Mouse (Mus musculus): ENCODE measurements at regions not wholly inside any gene's neighbourhood (a gene's known extent, or its start where the extent isn't known, plus 50 kb on each side); places are given as distances from the start of the nearest gene placed in this dataset.
A peak's percentile ranks its signal among the peaks of the same experiment; 100 is the strongest.

DNA sequence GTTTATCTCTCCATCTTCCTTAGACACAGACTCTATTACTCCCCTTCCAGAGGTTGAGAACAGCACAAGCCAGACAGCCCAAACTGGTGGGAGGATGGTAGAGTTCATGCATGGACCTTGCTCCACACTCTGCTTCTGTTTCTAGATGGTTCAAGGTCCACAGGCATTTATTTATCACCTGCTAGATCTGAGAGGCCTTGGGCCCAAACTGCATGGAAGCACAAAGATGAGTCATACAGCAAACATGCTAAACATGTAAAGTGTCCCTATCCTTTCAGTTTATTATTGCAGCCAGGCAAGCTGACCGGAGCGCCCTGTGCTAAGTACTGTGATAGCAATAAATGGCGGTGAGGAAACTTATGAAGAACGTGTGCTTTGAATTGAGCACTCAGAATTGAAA, 98.4 kb downstream of the Cmpk2 start:
- DNase-seq, result no peak
- Histone ChIP-seq H3K9me3 (ENCODE audit: low read depth, low read length) (no peaks in the 10 kb centered on the region), H3K4me2 (no peak overlapping the region), H3K4me3 (ENCODE audit: low read depth, low read length) (no peak overlapping the region), H3K9ac (no peak overlapping the region), H3K27me3 (ENCODE audit: insufficient read depth, low read length) (no peaks in the 10 kb centered on the region), H3K4me1 (ENCODE audit: insufficient read depth) (no peaks in the 10 kb centered on the region), H3K36me3 (ENCODE audit: insufficient read depth) (no peaks in the 10 kb centered on the region), H3K27ac (ENCODE audit: low read depth) (no peak overlapping the region)
- WGBS, result 80% methylated on average over 4 of the region's 4 CpGs
- no peak for ATAC-seq (ENCODE audit: insufficient read depth)
- TF ChIP-seq CTCF (IDR thresholded peaks at IDR 0.05; ENCODE audit: low read depth), result no peak

DNA sequence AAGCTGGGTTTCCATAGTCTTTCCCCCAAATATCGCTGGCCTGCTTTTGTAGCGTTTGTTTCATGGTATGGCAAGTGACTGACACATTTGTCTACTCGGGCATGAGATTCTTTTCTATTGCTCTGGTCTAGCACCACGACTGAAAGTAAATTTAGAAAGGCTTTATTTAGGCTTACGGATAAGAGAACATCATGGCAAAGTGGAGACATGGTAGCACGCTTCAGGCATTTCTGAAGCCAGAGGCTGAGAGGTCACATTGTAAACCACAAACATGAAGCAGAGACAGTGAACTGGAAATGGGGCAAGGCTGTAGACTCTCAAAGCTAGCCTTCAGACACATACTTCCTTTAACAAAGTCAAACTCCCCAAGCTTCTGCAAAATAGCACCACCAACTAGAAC, 93.9 kb downstream of the Cmpk2 start:
- TF ChIP-seq CTCF (IDR thresholded peaks at IDR 0.05; ENCODE audit: low read depth), result no peak
- DNase-seq, result no peak
- H3K9me3 ChIP-seq (ENCODE audit: low read depth, low read length), result no peaks in the 10 kb centered on the region
- ATAC-seq (ENCODE audit: insufficient read depth), result no peak
- H3K4me3 ChIP-seq (ENCODE audit: low read depth, low read length), result no peak overlapping the region
- no peak overlapping the region for H3K27ac ChIP-seq (ENCODE audit: low read depth)
- H3K36me3 ChIP-seq (ENCODE audit: insufficient read depth), result no peaks in the 10 kb centered on the region
- no peaks in the 10 kb centered on the region for H3K4me1 ChIP-seq (ENCODE audit: insufficient read depth)
- no peaks in the 10 kb centered on the region for H3K27me3 ChIP-seq (ENCODE audit: insufficient read depth, low read length)
- H3K4me2 ChIP-seq, result no peak overlapping the region
- no peak overlapping the region for H3K9ac ChIP-seq
- 80% methylated on average over 6 of the region's 6 CpGs for WGBS

DNA sequence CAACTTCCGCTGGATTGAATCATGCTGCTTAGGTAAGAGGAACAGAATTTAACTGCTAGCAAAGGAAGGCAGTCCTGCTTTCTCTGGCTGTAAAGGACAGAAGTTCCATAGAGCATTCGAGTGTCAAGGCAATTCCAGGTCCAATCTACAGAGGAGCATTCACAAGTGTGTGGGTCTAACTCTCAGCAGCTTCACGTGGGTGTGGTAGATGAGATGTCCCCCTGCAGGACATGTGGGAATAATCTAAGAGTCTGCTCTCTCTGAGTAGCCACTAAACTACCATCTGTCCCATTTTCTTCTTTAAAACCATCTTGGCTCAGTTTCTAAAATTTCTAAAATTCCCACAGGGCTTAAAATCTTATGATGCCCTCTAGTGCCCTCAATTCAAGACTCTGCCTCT, 90.6 kb downstream of the Cmpk2 start:
- no peak for TF ChIP-seq CTCF (IDR thresholded peaks at IDR 0.05; ENCODE audit: low read depth)
- Histone ChIP-seq H3K27ac (ENCODE audit: low read depth) (no peak overlapping the region), H3K27me3 (ENCODE audit: insufficient read depth, low read length) (no peaks in the 10 kb centered on the region), H3K4me3 (ENCODE audit: low read depth, low read length) (no peak overlapping the region), H3K9me3 (ENCODE audit: low read depth, low read length) (no peaks in the 10 kb centered on the region), H3K36me3 (ENCODE audit: insufficient read depth) (no peaks in the 10 kb centered on the region), H3K4me1 (ENCODE audit: insufficient read depth) (no peaks in the 10 kb centered on the region), H3K4me2 (no peak overlapping the region), H3K9ac (no peak overlapping the region)
- DNase-seq (no peak), ATAC-seq (ENCODE audit: insufficient read depth) (no peak)
- WGBS, result 68% methylated on average over 3 of the region's 3 CpGs

DNA sequence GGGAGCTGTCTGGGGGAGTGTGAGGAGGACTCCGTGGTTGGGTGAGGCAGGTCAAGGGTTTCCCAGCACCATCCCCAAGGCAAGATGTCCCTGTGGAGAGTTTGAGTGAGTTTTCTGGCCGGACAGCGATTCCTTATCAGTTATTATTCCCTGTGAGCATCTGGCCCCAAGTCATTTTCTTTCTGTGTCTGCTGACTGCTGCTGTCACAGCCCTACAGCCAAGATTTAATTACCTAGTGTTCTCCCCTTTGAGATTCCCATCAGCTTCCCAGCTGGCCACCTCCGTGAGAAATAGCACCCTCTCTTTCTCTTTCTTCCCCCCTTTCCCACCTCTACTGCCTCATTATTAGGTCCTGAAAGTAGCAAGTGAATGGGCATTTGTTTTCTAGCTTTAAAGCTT, 88.4 kb downstream of the Cmpk2 start:
- DNase-seq, result no peak
- H3K9ac ChIP-seq, result no peak overlapping the region
- H3K4me1 ChIP-seq (ENCODE audit: insufficient read depth), result no peaks in the 10 kb centered on the region
- no peaks in the 10 kb centered on the region for H3K36me3 ChIP-seq (ENCODE audit: insufficient read depth)
- no peaks in the 10 kb centered on the region for H3K27me3 ChIP-seq (ENCODE audit: insufficient read depth, low read length)
- H3K4me2 ChIP-seq, result no peak overlapping the region
- no peak for ATAC-seq (ENCODE audit: insufficient read depth)
- TF ChIP-seq CTCF (IDR thresholded peaks at IDR 0.05; ENCODE audit: low read depth), result no peak
- WGBS, result under 1% methylated on average over 4 of the region's 4 CpGs
- H3K4me3 ChIP-seq (ENCODE audit: low read depth, low read length), result no peak overlapping the region
- H3K9me3 ChIP-seq (ENCODE audit: low read depth, low read length), result no peaks in the 10 kb centered on the region
- no peak overlapping the region for H3K27ac ChIP-seq (ENCODE audit: low read depth)

DNA sequence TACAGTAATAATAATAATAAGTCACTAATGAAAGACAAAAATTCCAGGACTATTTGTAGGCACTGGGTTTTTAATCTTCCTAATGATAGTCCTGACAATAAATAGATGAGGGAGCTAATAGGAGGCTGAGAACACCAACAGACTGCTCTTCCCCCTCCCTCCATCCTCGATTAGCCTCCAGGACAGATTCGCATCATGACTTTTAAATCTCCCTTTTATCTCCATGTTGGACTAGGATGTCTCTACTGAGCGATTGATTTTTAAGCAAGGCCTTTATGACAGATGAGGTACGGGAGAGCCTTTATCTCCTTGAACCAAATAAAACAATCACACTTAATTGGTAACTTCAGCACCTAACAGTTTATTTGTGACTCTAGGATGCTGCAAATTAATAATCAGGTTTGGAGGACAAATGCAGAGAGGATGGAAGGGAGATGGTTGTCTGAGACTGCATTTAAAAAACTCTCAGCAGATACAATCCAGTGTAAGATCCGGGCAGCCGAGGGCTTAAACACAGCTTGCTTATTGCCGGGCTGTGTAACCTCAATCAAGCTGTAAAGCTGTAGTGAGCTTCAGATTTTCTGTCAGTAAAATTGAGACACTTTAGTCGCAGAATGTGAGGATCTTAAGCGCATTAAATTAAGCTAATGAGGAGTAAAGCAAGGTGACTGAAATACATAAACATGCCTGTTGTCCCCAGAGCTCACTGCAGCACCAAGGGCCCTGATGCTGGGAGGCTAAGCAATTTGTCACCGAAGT, 82.3 kb downstream of the Cmpk2 start:
- DNase-seq (no peak), ATAC-seq (ENCODE audit: insufficient read depth) (no peak)
- Histone ChIP-seq H3K36me3 (ENCODE audit: insufficient read depth) (no peaks in the 10 kb centered on the region), H3K27ac (ENCODE audit: low read depth) (no peak overlapping the region), H3K4me1 (ENCODE audit: insufficient read depth) (no peaks in the 10 kb centered on the region), H3K4me3 (ENCODE audit: low read depth, low read length) (no peak overlapping the region), H3K9me3 (ENCODE audit: low read depth, low read length) (no peaks in the 10 kb centered on the region), H3K27me3 (ENCODE audit: insufficient read depth, low read length) (no peaks in the 10 kb centered on the region), H3K4me2 (no peak overlapping the region), H3K9ac (no peak overlapping the region)
- no peak for TF ChIP-seq CTCF (IDR thresholded peaks at IDR 0.05; ENCODE audit: low read depth)
- 42% methylated on average over 10 of the region's 10 CpGs for WGBS

DNA sequence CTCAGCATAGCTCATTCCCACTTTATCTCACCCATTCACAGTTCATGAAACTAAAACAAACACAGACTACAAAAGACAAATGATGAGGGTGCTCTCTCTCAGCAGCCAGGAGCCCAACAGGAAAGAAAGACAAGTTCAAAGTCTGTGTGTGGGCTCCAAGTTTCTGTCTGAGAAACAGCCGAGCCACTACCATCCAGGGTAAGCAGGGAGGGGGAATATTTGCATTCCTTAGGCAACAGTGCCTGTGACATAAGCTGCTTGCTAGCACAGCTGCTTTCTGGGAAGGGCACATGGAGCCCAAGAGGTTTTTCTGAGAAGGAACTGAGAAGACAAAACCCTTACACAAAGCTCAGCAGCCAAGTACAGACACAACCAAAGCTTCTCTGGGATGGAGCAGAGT, 78.5 kb downstream of the Cmpk2 start:
- H3K27ac ChIP-seq (ENCODE audit: low read depth), result 0 out of 2 replicates have a peak overlapping the region, but pooled peaks have one; percentile 19
- no peak for TF ChIP-seq CTCF (IDR thresholded peaks at IDR 0.05; ENCODE audit: low read depth)
- H3K9me3 ChIP-seq (ENCODE audit: low read depth, low read length), result no peaks in the 10 kb centered on the region
- H3K9ac ChIP-seq, result no peak overlapping the region
- H3K4me2 ChIP-seq, result no peak overlapping the region
- ATAC-seq (ENCODE audit: insufficient read depth) (peak; percentile 83), DNase-seq (peak; percentile 79)
- 0% methylated on average over 1 of the region's 1 CpGs for WGBS
- no peak overlapping the region for H3K4me3 ChIP-seq (ENCODE audit: low read depth, low read length)
- no peaks in the 10 kb centered on the region for H3K36me3 ChIP-seq (ENCODE audit: insufficient read depth)
- H3K27me3 ChIP-seq (ENCODE audit: insufficient read depth, low read length), result no peaks in the 10 kb centered on the region
- no peaks in the 10 kb centered on the region for H3K4me1 ChIP-seq (ENCODE audit: insufficient read depth)

DNA sequence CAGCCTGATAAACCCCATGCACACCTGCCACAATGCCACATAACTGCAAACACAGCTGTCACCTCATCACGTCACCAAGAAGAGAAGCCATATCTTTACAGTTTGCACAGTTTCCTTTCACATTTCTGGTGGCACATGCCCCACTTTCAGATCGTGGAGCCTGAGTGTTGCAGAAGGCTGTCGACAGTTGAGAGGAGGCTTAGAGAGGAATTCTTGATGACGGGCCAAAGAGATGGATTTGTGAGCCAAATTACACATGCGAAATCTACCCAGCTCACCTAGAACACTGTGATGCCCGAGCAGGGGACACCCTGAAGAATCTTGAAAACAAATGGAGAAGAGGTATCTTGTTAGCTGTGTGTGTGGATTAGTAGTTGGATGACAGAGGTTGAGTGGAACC, 77.4 kb downstream of the Cmpk2 start:
- WGBS, result 50% methylated on average over 6 of the region's 6 CpGs
- H3K4me2 ChIP-seq, result no peak overlapping the region
- no peak overlapping the region for H3K9ac ChIP-seq
- no peaks in the 10 kb centered on the region for H3K36me3 ChIP-seq (ENCODE audit: insufficient read depth)
- H3K4me3 ChIP-seq (ENCODE audit: low read depth, low read length), result no peak overlapping the region
- no peaks in the 10 kb centered on the region for H3K4me1 ChIP-seq (ENCODE audit: insufficient read depth)
- no peak overlapping the region for H3K27ac ChIP-seq (ENCODE audit: low read depth)
- DNase-seq, result peak; percentile 25
- no peak for TF ChIP-seq CTCF (IDR thresholded peaks at IDR 0.05; ENCODE audit: low read depth)
- H3K27me3 ChIP-seq (ENCODE audit: insufficient read depth, low read length), result no peaks in the 10 kb centered on the region
- H3K9me3 ChIP-seq (ENCODE audit: low read depth, low read length), result no peaks in the 10 kb centered on the region
- no peak for ATAC-seq (ENCODE audit: insufficient read depth)

All from lung, embryonic 14.5 days (tissue).